Mouse (Mus musculus) cortical plate, adult 2 months (tissue): Measurements from ENCODE around the gene Csnka2ip.

ENCODE experiments used
- CTCF ChIP-seq: fragments of 200-500 bp; IDR thresholded peaks from 2 replicates; pipeline ENCODE4 v1.5.1; 2011; ENCODE audit warnings: mild to moderate bottlenecking, control low read depth, low read length; ENCODE audit not compliant: insufficient read depth; ENCODE audit errors: extremely low read depth
- POLR2A ChIP-seq: fragments of 200-500 bp; IDR thresholded peaks from 2 replicates; pipeline ENCODE4 v1.6.1; 2011; ENCODE audit warnings: mild to moderate bottlenecking, low read length, control low read depth; ENCODE audit not compliant: insufficient read depth; ENCODE audit errors: extremely low read depth

GRCm38 (mm10) chr16:64569496-64569895 is 32.7 kb downstream of the Csnka2ip start:
- TF ChIP-seq POLR2A (no peak), CTCF (no peak)
